Mouse (Mus musculus) retina, embryonic 14.5 days (tissue): ENCODE data around the gene Uap1.
"Not testable (repeated sequence)": the region's sequence is repeated elsewhere in the genome, so short reads cannot be mapped to it uniquely, and the experiment has no call there.

ENCODE experiments used
- DNase-seq: peaks from one replicate; pipeline ENCODE4 v3.0.0-alpha.2; 2015; ENCODE audit warnings: low spot score

Gene Uap1

GRCm38 (mm10) chr1:170112261-170112660 is 62.5 kb downstream of the Uap1 start:
- no peak for DNase-seq

GRCm38 (mm10) chr1:170111651-170112226 is 63.0 kb downstream of the Uap1 start:
- peak; percentile 6 for DNase-seq

GRCm38 (mm10) chr1:170110516-170111332 is 64.0 kb downstream of the Uap1 start, which contains the start of gene Ddr2:
Gene Ddr2 (minus strand): TSS chr1:170110762.
- DNase-seq, result no peak

GRCm38 (mm10) chr1:170109776-170110515 is 64.8 kb downstream of the Uap1 start:
- DNase-seq, result no peak

- not testable (repeated sequence) for DNase-seq
Measured at GRCm38 (mm10) chr1:170102814-170103213, 71.9 kb downstream of the Uap1 start.
